Mouse (Mus musculus): Measurements from ENCODE around the gene Khsrp.

GRCm38 (mm10) chr17:57038978-57039377 lies 7.7 kb upstream of the Khsrp start:
- TF ChIP-seq POLR2A (IDR thresholded peaks at IDR 0.05; ENCODE audit: control insufficient read depth in 1 of 2, insufficient read depth in 1 of 2, low read depth in 1 of 2, low read length in 2 of 2, poor library complexity in 1 of 2) (no peak), MAX (IDR thresholded peaks at IDR 0.05; ENCODE audit: low read length) (no peak), TBP (IDR thresholded peaks at IDR 0.05; ENCODE audit: low read depth, low read length) (no peak), USF2 (IDR thresholded peaks at IDR 0.05; ENCODE audit: borderline replicate concordance in 1 of 2, insufficient read depth in 1 of 2, low read depth in 1 of 2, low read length in 2 of 2) (no peak), CTCF (IDR thresholded peaks at IDR 0.05 in 2 of 3, conservative IDR thresholded peaks at IDR 0.05 in 1 of 3; ENCODE audit: control insufficient read depth in 1 of 3, insufficient read depth in 1 of 3, low read depth in 2 of 3, low read length in 3 of 3, poor library complexity in 1 of 3, severe bottlenecking in 1 of 3) (peak; percentile 64 to 74 (median 69)), POLR2AphosphoS2 (IDR thresholded peaks at IDR 0.05; ENCODE audit: low read length) (no peak), EP300 (IDR thresholded peaks at IDR 0.05; ENCODE audit: low read depth in 1 of 2, low read length in 2 of 2) (no peak), MEF2A (IDR thresholded peaks at IDR 0.05; ENCODE audit: extremely low read depth, insufficient replicate concordance, low read depth, low read length, poor library complexity, severe bottlenecking) (no peak), ETS1 (IDR thresholded peaks at IDR 0.05; ENCODE audit: low read depth, low read length) (no peak)
